Mouse (Mus musculus) stomach, postnatal 0 days (tissue): ENCODE data around the gene Nrf1.

Experiments used
- CTCF ChIP-seq: IDR thresholded peaks from 2 replicates; pipeline ENCODE4 v1.5.1; 2016; ENCODE audit warnings: antibody characterized with exemption, low read depth, mild to moderate bottlenecking, moderate library complexity
- EP300 ChIP-seq: optimal IDR thresholded peaks from 2 replicates; pipeline ENCODE3; 2016; ENCODE audit warnings: antibody characterized with exemption

- TF ChIP-seq CTCF, result no peak
- no peak for TF ChIP-seq EP300
These were observed 118.6 kb downstream of the Nrf1 start for GRCm38 (mm10) chr6:30166349-30166748.
